Mouse (Mus musculus) forebrain, embryonic 13.5 days (tissue): ENCODE data around the gene Nfic. TPM values are rescaled to one million over a fixed set of nuclear protein-coding genes. Genes with fewer than 3 reads are reported as not detected.

Experiments
- ATAC-seq: fragments of 200-750 bp; cut with Nextera tagmentation; 2 replicates; pipeline ENCODE4 v1.8.0; 2017
- H3K27ac ChIP-seq: fragments of 300-500 bp; sonication (generic); 2 replicates; pipeline ENCODE4 v1.5.1; 2015; ENCODE audit warnings: inconsistent platforms, mild to moderate bottlenecking, moderate library complexity
- H3K27me3 ChIP-seq: fragments of 300-500 bp; sonication (generic); 2 replicates; pipeline ENCODE4 v1.6.1; 2015; ENCODE audit warnings: mild to moderate bottlenecking, inconsistent platforms
- H3K36me3 ChIP-seq: fragments of 300-500 bp; sonication (generic); 2 replicates; pipeline ENCODE4 v1.6.1; 2015; ENCODE audit warnings: mild to moderate bottlenecking, inconsistent platforms; ENCODE audit not compliant: poor library complexity, severe bottlenecking
- H3K4me1 ChIP-seq: fragments of 300-500 bp; sonication (generic); 2 replicates; pipeline ENCODE4 v1.6.1; 2015; ENCODE audit warnings: inconsistent platforms
- H3K4me2 ChIP-seq: fragments of 300-500 bp; sonication (generic); 2 replicates; pipeline ENCODE4 v1.6.1; 2015; ENCODE audit warnings: inconsistent platforms, mild to moderate bottlenecking, moderate library complexity
- H3K4me3 ChIP-seq: fragments of 300-500 bp; sonication (generic); 2 replicates; pipeline ENCODE4 v1.5.1; 2015; ENCODE audit warnings: mild to moderate bottlenecking, inconsistent platforms
- H3K9ac ChIP-seq: fragments of 300-500 bp; sonication (generic); 2 replicates; pipeline ENCODE4 v1.6.1; 2015; ENCODE audit warnings: mild to moderate bottlenecking, inconsistent platforms
- H3K9me3 ChIP-seq: fragments of 300-500 bp; sonication (generic); replicated peaks from 2 replicates; pipeline ENCODE4 v1.6.1; 2016; ENCODE audit warnings: inconsistent platforms
- WGBS: fragments of 180-500 bp; shearing (Covaris S2); methylation state at CpG from one replicate; pipeline ENCODE4 v1.1.7; 2015; 5-methylcytosine and 5-hydroxymethylcytosine counted together
- polyA plus RNA-seq: library from polyadenylated mRNA; unstranded; fragments of >200 nt; fragmentation: Nextera tagmentation; extraction: Ambion mirVana; gene quantifications from 2 replicates; pipeline ENCODE4 v1.2.1, GENCODE M21; 2015

Gene Nfic
- polyA plus RNA-seq, 1 experiment from 2014 or later = 18.5 TPM

- peaks cover 11% of the 10 kb centered on the region for H3K4me1 ChIP-seq
- H3K4me2 ChIP-seq = 0 out of 2 replicates have a peak overlapping the region, but pooled peaks have one; percentile 61
- no peak overlapping the region for H3K9ac ChIP-seq
- ATAC-seq = peak; percentile 6; the same call in 1 of the 2 replicates
- H3K9me3 ChIP-seq = no peaks in the 10 kb centered on the region
- H3K4me3 ChIP-seq = 0 out of 2 replicates have a peak overlapping the region, but pooled peaks have one; percentile 33
- WGBS = 2% methylated on average over 5 of the region's 5 CpGs
- H3K27me3 ChIP-seq = peaks cover 53% of the 10 kb centered on the region
- peaks cover 43% of the 10 kb centered on the region for H3K36me3 ChIP-seq
- H3K27ac ChIP-seq = no peak overlapping the region
Observed at GRCm38 (mm10) chr10:81465265-81465645, 9.8 kb upstream of the Nfic start.

- H3K9me3 ChIP-seq = no peaks in the 10 kb centered on the region
- peaks cover 59% of the 10 kb centered on the region for H3K27me3 ChIP-seq
- WGBS = 2% methylated on average over 33 of the region's 33 CpGs
- H3K36me3 ChIP-seq = peaks cover 43% of the 10 kb centered on the region
- H3K9ac ChIP-seq = peak overlapping the region; percentile 52
- peak; percentile 79 for ATAC-seq
- peaks cover 11% of the 10 kb centered on the region for H3K4me1 ChIP-seq
- H3K4me3 ChIP-seq = peak overlapping the region; percentile 33
- peak overlapping the region; percentile 61 for H3K4me2 ChIP-seq
- no peak overlapping the region for H3K27ac ChIP-seq
Observed at GRCm38 (mm10) chr10:81464405-81465264, 9.2 kb upstream of the Nfic start.

- H3K4me2 ChIP-seq = peak overlapping the region; percentile 61; the same call in 1 of the 2 replicates
- WGBS = 61% methylated on average over 4 of the region's 4 CpGs
- no peaks in the 10 kb centered on the region for H3K9me3 ChIP-seq
- ATAC-seq = no peak
- peaks cover 34% of the 10 kb centered on the region for H3K36me3 ChIP-seq
- H3K27me3 ChIP-seq = peaks cover 68% of the 10 kb centered on the region
- peaks cover 11% of the 10 kb centered on the region for H3K4me1 ChIP-seq
- no peak overlapping the region for H3K4me3 ChIP-seq
- no peak overlapping the region for H3K27ac ChIP-seq
- no peak overlapping the region for H3K9ac ChIP-seq
Observed at GRCm38 (mm10) chr10:81463531-81463930, 8.1 kb upstream of the Nfic start.

GRCm38 (mm10) chr10:81462917-81463316, 7.5 kb upstream of the Nfic start:
- Histone ChIP-seq H3K4me2 (no peak overlapping the region), H3K9ac (no peak overlapping the region), H3K27me3 (peaks cover 73% of the 10 kb centered on the region), H3K36me3 (peaks cover 29% of the 10 kb centered on the region), H3K4me1 (peaks cover 11% of the 10 kb centered on the region), H3K9me3 (no peaks in the 10 kb centered on the region), H3K27ac (no peak overlapping the region), H3K4me3 (no peak overlapping the region)
- no peak for ATAC-seq
- 76% methylated on average over 7 of the region's 7 CpGs for WGBS

GRCm38 (mm10) chr10:81462415-81462804, 7.0 kb upstream of the Nfic start:
- peaks cover 24% of the 10 kb centered on the region for H3K36me3 ChIP-seq
- WGBS = 36% methylated on average over 7 of the region's 7 CpGs

GRCm38 (mm10) chr10:81461673-81462414, 6.4 kb upstream of the Nfic start:
- Histone ChIP-seq H3K36me3 (peaks cover 18% of the 10 kb centered on the region), H3K9me3 (no peaks in the 10 kb centered on the region), H3K9ac (no peak overlapping the region), H3K4me3 (no peak overlapping the region), H3K27ac (no peak overlapping the region), H3K4me2 (no peak overlapping the region), H3K27me3 (peaks cover 84% of the 10 kb centered on the region), H3K4me1 (peaks cover 11% of the 10 kb centered on the region)
- WGBS = 7% methylated on average over 16 of the region's 16 CpGs
- no peak for ATAC-seq

More at GRCm38 (mm10) chr10:81462415-81462804, 7.0 kb upstream of the Nfic start:
- ATAC-seq = no peak
- peaks cover 78% of the 10 kb centered on the region for H3K27me3 ChIP-seq
- H3K9me3 ChIP-seq = no peaks in the 10 kb centered on the region
- H3K27ac ChIP-seq = no peak overlapping the region
- H3K9ac ChIP-seq = no peak overlapping the region
- no peak overlapping the region for H3K4me3 ChIP-seq
- peaks cover 11% of the 10 kb centered on the region for H3K4me1 ChIP-seq
- H3K4me2 ChIP-seq = no peak overlapping the region

- WGBS = 37% methylated on average over 11 of the region's 11 CpGs
- peaks cover 11% of the 10 kb centered on the region for H3K4me1 ChIP-seq
- ATAC-seq = no peak
- H3K9me3 ChIP-seq = no peaks in the 10 kb centered on the region
- H3K27ac ChIP-seq = no peak overlapping the region
- no peak overlapping the region for H3K4me3 ChIP-seq
- H3K36me3 ChIP-seq = peaks cover 10% of the 10 kb centered on the region; the same call in 1 of the 2 replicates
- no peak overlapping the region for H3K4me2 ChIP-seq
- H3K9ac ChIP-seq = no peak overlapping the region
- peaks cover 92% of the 10 kb centered on the region for H3K27me3 ChIP-seq
Observed at GRCm38 (mm10) chr10:81460951-81461350, 5.5 kb upstream of the Nfic start.

- H3K9me3 ChIP-seq = no peaks in the 10 kb centered on the region
- no peak for ATAC-seq
- H3K9ac ChIP-seq = no peak overlapping the region
- no peak overlapping the region for H3K4me2 ChIP-seq
- H3K36me3 ChIP-seq = peaks cover 5% of the 10 kb centered on the region; the same call in 1 of the 2 replicates
- peaks cover 95% of the 10 kb centered on the region for H3K27me3 ChIP-seq
- 19% methylated on average over 20 of the region's 20 CpGs for WGBS
- peaks cover 11% of the 10 kb centered on the region for H3K4me1 ChIP-seq
- H3K27ac ChIP-seq = no peak overlapping the region
- no peak overlapping the region for H3K4me3 ChIP-seq
Observed at GRCm38 (mm10) chr10:81460471-81460870, 5.0 kb upstream of the Nfic start.

- Histone ChIP-seq H3K9me3 (no peaks in the 10 kb centered on the region), H3K9ac (no peak overlapping the region), H3K27ac (no peak overlapping the region), H3K27me3 (peaks cover 95% of the 10 kb centered on the region), H3K36me3 (peaks cover 4% of the 10 kb centered on the region; the same call in 1 of the 2 replicates), H3K4me2 (no peak overlapping the region), H3K4me3 (no peak overlapping the region), H3K4me1 (peaks cover 5% of the 10 kb centered on the region)
- ATAC-seq = no peak
- WGBS = 72% methylated on average over 21 of the region's 21 CpGs
Observed at GRCm38 (mm10) chr10:81459399-81459798, 4.0 kb upstream of the Nfic start.

- Histone ChIP-seq H3K4me3 (no peak overlapping the region), H3K27me3 (peaks cover 95% of the 10 kb centered on the region), H3K4me2 (no peak overlapping the region), H3K4me1 (no peaks in the 10 kb centered on the region), H3K9ac (no peak overlapping the region), H3K27ac (no peak overlapping the region), H3K9me3 (no peaks in the 10 kb centered on the region), H3K36me3 (no peaks in the 10 kb centered on the region; the same call in 1 of the 2 replicates)
- ATAC-seq = no peak
- WGBS = 78% methylated on average over 6 of the region's 6 CpGs
Observed at GRCm38 (mm10) chr10:81458267-81458666, 2.8 kb upstream of the Nfic start.

GRCm38 (mm10) chr10:81457624-81458023, 2.2 kb upstream of the Nfic start:
- Histone ChIP-seq H3K27ac (no peak overlapping the region), H3K36me3 (no peaks in the 10 kb centered on the region; the same call in 1 of the 2 replicates), H3K4me2 (no peak overlapping the region), H3K9me3 (no peaks in the 10 kb centered on the region), H3K4me1 (no peaks in the 10 kb centered on the region), H3K9ac (no peak overlapping the region), H3K27me3 (peaks cover 95% of the 10 kb centered on the region), H3K4me3 (no peak overlapping the region)
- 93% methylated on average over 8 of the region's 8 CpGs for WGBS
- ATAC-seq = no peak

- Histone ChIP-seq H3K27ac (no peak overlapping the region), H3K4me1 (no peaks in the 10 kb centered on the region), H3K9ac (no peak overlapping the region), H3K4me3 (no peak overlapping the region), H3K27me3 (peaks cover 95% of the 10 kb centered on the region), H3K9me3 (no peaks in the 10 kb centered on the region), H3K36me3 (no peaks in the 10 kb centered on the region; the same call in 1 of the 2 replicates), H3K4me2 (no peak overlapping the region)
- WGBS = 62% methylated on average over 12 of the region's 12 CpGs
- ATAC-seq = no peak
Observed at GRCm38 (mm10) chr10:81456983-81457563, 1.6 kb upstream of the Nfic start.
